Mouse (Mus musculus) myocyte (in vitro differentiated cells): ENCODE measurements around the gene Zfp606. TPM values are rescaled to one million over a fixed set of nuclear protein-coding genes. Genes with fewer than 3 reads are reported as not detected.
A peak's percentile ranks its signal among the peaks of the same experiment; 100 is the strongest.

ENCODE experiments used
- H3K27me3 ChIP-seq: one replicate; pipeline ENCODE4 v1.6.1; 2011; ENCODE audit not compliant: control insufficient read depth, insufficient read depth, insufficient read length
- H3K36me3 ChIP-seq: one replicate; pipeline ENCODE4 v1.6.1; 2011; ENCODE audit not compliant: control insufficient read depth, insufficient read depth
- H3K4me2 ChIP-seq: one replicate; pipeline ENCODE4 v1.6.1; 2011; ENCODE audit warnings: low read depth, control low read depth
- H3K4me3 ChIP-seq: one replicate; pipeline ENCODE4 v1.5.1; 2011; ENCODE audit warnings: mild to moderate bottlenecking, control low read depth, moderate library complexity
- H3K79me2 ChIP-seq: one replicate; pipeline ENCODE4 v1.6.1; 2011; ENCODE audit not compliant: control insufficient read depth, insufficient read depth
- H3ac ChIP-seq: one replicate; pipeline ENCODE4 v1.6.1; 2011; ENCODE audit not compliant: control insufficient read depth, insufficient read length
- CEBPB ChIP-seq: IDR thresholded peaks from 2 replicates; pipeline ENCODE4 v1.6.1; 2011; ENCODE audit warnings: mild to moderate bottlenecking, moderate library complexity; ENCODE audit not compliant: poor library complexity, insufficient read depth, severe bottlenecking
- E2F4 ChIP-seq: IDR thresholded peaks from one replicate; pipeline ENCODE4 v1.6.1; 2011; ENCODE audit warnings: mild to moderate bottlenecking, control low read depth, moderate library complexity; ENCODE audit not compliant: insufficient read depth
- MAX ChIP-seq: IDR thresholded peaks from one replicate; pipeline ENCODE4 v1.6.1; 2011; ENCODE audit warnings: low read depth, mild to moderate bottlenecking, control low read depth
- MYOD1 ChIP-seq, 3 experiments: IDR thresholded peaks; one replicate each; pipeline ENCODE4 v1.6.1; 2011; ENCODE audit warnings: control low read depth in 2 of 3, low read depth in 2 of 3, mild to moderate bottlenecking in 2 of 3, moderate library complexity in 1 of 3; ENCODE audit not compliant: insufficient read length in 2 of 3, control insufficient read depth in 1 of 3
- MYOG ChIP-seq, 3 experiments: IDR thresholded peaks; one replicate each; pipeline ENCODE4 v1.6.1; 2011; ENCODE audit warnings: control low read depth in 2 of 3, low read depth in 2 of 3, mild to moderate bottlenecking in 2 of 3; ENCODE audit not compliant: insufficient read length in 2 of 3, control insufficient read depth in 1 of 3, insufficient read depth in 1 of 3
- POLR2A ChIP-seq: IDR thresholded peaks from one replicate; pipeline ENCODE4 v1.6.1; 2011; ENCODE audit warnings: low read depth, mild to moderate bottlenecking, control low read depth, moderate library complexity; ENCODE audit not compliant: insufficient read length
- POLR2AphosphoS2 ChIP-seq: IDR thresholded peaks from one replicate; pipeline ENCODE4 v1.6.1; 2011; ENCODE audit warnings: low read depth, control low read depth; ENCODE audit not compliant: insufficient read length
- REST ChIP-seq: IDR thresholded peaks from one replicate; pipeline ENCODE4 v1.6.1; 2011; ENCODE audit warnings: mild to moderate bottlenecking, control low read depth, moderate library complexity; ENCODE audit not compliant: insufficient read depth, insufficient read length
- SRF ChIP-seq: IDR thresholded peaks from one replicate; pipeline ENCODE4 v1.6.1; 2011; ENCODE audit warnings: low read depth; ENCODE audit not compliant: control insufficient read depth, insufficient read length
- TCF12 ChIP-seq: IDR thresholded peaks from one replicate; pipeline ENCODE4 v1.6.1; 2011; ENCODE audit warnings: mild to moderate bottlenecking, control low read depth; ENCODE audit not compliant: poor library complexity, insufficient read depth, severe bottlenecking
- TCF3 ChIP-seq: IDR thresholded peaks from one replicate; pipeline ENCODE4 v1.6.1; 2011; ENCODE audit warnings: low read depth, control low read depth; ENCODE audit not compliant: insufficient read length
- USF1 ChIP-seq: IDR thresholded peaks from one replicate; pipeline ENCODE4 v1.6.1; 2011; ENCODE audit warnings: low read depth, mild to moderate bottlenecking, control low read depth, moderate library complexity
- polyA plus RNA-seq: library from polyadenylated mRNA; unstranded; fragments of >200 nt; fragmentation: generic; extraction: Trizol; gene quantifications from one replicate; pipeline ENCODE4 v1.2.1, GENCODE M21; 2012; ENCODE audit warnings: missing spikeins

The Zfp606 gene
- polyA plus RNA-seq: 1.5 TPM

DNA sequence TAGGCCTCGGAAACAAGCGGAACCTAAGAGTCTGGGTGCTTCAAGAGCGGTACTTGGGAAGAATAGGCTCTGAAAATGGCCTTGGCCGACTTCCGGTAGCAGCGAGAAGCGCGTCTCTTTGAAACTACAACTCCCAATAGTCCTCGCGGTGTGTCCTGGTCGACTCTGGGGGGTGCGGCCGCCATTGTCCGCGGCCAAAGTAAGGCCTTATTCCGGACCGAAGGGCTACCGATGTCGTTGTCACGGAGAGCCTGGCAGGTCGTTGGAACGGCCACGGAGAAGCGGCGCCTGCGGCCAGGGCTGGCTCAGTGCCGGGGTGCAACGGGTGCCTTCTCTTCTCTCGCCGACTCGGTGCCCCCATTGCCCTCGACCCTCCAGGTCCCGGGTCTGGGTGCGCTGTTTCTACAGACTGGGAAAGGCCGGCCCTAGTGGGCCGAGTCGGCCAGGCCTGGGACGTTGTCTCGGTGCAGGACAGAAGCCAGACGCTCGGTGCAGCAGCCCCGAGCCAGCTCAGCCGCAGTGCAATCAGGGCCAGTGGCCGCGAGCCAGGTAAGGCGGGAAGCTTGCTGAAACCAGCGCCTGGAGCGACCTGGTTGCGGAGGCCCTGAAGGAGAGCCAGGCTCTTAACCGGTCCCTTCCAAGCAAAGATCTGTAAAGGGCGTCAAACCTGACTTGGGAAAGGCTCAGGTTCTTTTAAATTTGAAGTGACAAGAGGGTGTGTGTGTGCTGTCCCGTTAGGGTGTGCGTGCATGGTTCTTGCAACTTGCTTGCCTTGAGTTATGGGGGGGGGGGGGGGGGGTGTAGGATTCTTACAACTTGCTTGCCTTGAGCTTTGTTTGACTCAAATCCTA, at the start of gene Zfp606:
Zfp606 (plus strand) TSS at position 136 of the 851 bp plus-strand sequence.
- Histone ChIP-seq H3K4me2 (peak within 1 kb of the TSS; percentile 67), H3K4me3 (peak within 1 kb of the TSS; percentile 72), H3K79me2 (peaks cover 14% of the 10 kb centered on the region), H3ac (peak within 1 kb of the TSS; percentile 45), H3K27me3 (no peaks in the 10 kb centered on the region), H3K36me3 (peaks cover 7% of the 10 kb centered on the region)
- TF ChIP-seq POLR2AphosphoS2 (peak; percentile 46), POLR2A (peak; percentile 56), TCF12 (no peak), MYOD1 (IDR thresholded peaks at IDR 0.05; ENCODE audit: control insufficient read depth in 1 of 3, insufficient read length in 2 of 3, low read depth in 2 of 3) (no peak), USF1 (no peak), TCF3 (no peak)

DNA sequence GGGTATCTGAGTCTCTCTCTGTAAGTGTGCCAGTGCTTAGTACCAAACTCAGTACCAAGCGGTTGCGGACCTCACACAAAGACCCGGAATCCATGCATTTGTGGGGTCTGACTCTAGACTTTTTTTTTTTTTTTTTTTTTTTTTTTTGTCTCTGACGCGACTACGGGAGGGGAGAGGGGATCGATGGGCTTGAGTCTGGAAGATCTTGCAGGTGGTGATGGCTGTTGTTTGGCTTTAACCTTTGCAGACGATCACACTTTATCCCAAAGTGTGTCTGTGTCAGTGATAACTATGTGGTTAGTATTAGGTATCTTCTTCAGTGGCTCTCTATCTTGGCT, 885 bp downstream of the Zfp606 start:
- H3K4me2 ChIP-seq: peak overlapping the region; percentile 66
- peak overlapping the region; percentile 72 for H3K4me3 ChIP-seq
- H3K36me3 ChIP-seq: peaks cover 12% of the 10 kb centered on the region
- TF ChIP-seq TCF3: no peak
- TF ChIP-seq USF1: no peak
- no peak for TF ChIP-seq SRF
- TF ChIP-seq CEBPB: no peak
- no peak for TF ChIP-seq E2F4
- TF ChIP-seq POLR2A: no peak
- TF ChIP-seq MAX: no peak
- no peak for TF ChIP-seq TCF12
- TF ChIP-seq MYOG (IDR thresholded peaks at IDR 0.05; ENCODE audit: control insufficient read depth in 1 of 3, insufficient read depth in 1 of 3, insufficient read length in 2 of 3, low read depth in 2 of 3): no peak
- no peak for TF ChIP-seq MYOD1 (IDR thresholded peaks at IDR 0.05; ENCODE audit: control insufficient read depth in 1 of 3, insufficient read length in 2 of 3, low read depth in 2 of 3)
- TF ChIP-seq REST: no peak
- peaks cover 14% of the 10 kb centered on the region for H3K79me2 ChIP-seq
- peak overlapping the region; percentile 45 for H3ac ChIP-seq
- H3K27me3 ChIP-seq: no peaks in the 10 kb centered on the region

DNA sequence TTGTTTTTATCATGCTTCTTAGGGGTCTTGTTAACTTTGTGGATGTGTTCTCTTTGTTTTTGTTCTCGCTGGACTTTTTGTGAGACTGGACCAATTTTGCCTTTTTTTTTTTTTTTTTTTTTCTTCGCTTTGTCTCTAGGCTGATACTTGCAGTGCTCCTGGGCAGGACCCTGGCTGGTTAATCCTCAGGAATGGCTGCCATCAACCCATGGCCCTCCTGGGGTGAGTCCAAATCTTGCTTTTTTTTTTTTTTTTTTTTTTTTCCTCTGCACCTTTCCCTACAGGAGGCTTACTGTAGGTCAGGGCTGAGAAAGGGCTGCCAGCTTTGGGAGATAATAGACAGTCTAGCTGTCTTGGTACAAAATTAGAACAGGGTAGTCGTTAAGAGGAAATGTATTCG, 1.4 kb downstream of the Zfp606 start:
- H3ac ChIP-seq: no peak overlapping the region

DNA sequence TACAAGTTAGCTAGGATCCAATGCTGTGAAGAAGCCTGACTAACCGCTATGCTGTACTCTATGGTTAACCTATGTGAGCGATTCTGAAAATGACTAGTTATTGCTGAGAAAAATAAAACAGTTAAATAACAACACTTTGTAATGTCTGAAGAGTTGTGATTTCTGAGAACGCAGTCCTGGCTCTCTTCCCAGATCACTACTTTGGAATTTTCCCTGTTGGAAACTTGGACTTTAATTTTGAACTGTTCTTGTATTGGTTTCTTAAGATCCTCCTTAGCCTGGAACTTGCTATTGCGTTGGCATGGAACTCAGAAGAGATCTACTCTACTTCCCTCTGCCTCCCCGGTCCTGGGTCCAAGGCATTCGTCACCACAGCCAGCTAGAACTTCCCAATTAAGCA, 5.7 kb downstream of the Zfp606 start:
- no peaks in the 10 kb centered on the region for H3K27me3 ChIP-seq
- TF ChIP-seq REST: no peak
- peaks cover 8% of the 10 kb centered on the region for H3K79me2 ChIP-seq
- no peak overlapping the region for H3K4me3 ChIP-seq
- H3K36me3 ChIP-seq: peaks cover 41% of the 10 kb centered on the region
- no peak overlapping the region for H3K4me2 ChIP-seq
- H3ac ChIP-seq: no peak overlapping the region

More for the DNA sequence above, 1.4 kb downstream of the Zfp606 start:
- H3K79me2 ChIP-seq: peaks cover 14% of the 10 kb centered on the region
- H3K4me2 ChIP-seq: peak overlapping the region; percentile 66
- TF ChIP-seq E2F4: no peak
- no peak for TF ChIP-seq SRF
- no peak for TF ChIP-seq USF1
- TF ChIP-seq TCF12: no peak
- TF ChIP-seq MYOG (IDR thresholded peaks at IDR 0.05; ENCODE audit: control insufficient read depth in 1 of 3, insufficient read depth in 1 of 3, insufficient read length in 2 of 3, low read depth in 2 of 3): no peak
- no peak for TF ChIP-seq POLR2AphosphoS2
- no peak for TF ChIP-seq TCF3
- TF ChIP-seq MAX: no peak
- TF ChIP-seq CEBPB: no peak
- no peak for TF ChIP-seq POLR2A
- TF ChIP-seq REST: no peak
- no peak for TF ChIP-seq MYOD1 (IDR thresholded peaks at IDR 0.05; ENCODE audit: control insufficient read depth in 1 of 3, insufficient read length in 2 of 3, low read depth in 2 of 3)
- H3K27me3 ChIP-seq: no peaks in the 10 kb centered on the region
- H3K4me3 ChIP-seq: peak overlapping the region; percentile 72
- peaks cover 18% of the 10 kb centered on the region for H3K36me3 ChIP-seq

DNA sequence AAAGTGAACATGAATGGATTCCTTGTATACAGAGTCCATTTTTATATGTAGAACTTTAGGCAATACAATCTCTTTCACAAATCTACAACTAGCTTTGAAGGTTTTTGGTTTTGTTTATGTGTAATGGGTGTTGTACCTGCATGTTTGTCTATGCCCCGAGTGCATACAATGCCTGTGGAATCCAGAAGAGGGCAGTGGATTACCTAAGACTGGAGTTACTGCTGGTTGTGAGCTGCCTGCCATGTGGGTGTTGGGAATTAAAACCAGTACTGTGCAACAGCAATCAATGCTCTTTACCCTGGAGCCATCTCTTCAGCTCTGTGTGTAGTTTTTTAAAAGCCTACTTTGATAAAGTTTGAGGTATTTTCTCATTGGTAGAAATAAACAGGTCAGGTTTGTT, 7.9 kb downstream of the Zfp606 start:
- Histone ChIP-seq H3ac (no peak overlapping the region), H3K4me3 (no peak overlapping the region), H3K4me2 (no peak overlapping the region), H3K27me3 (no peaks in the 10 kb centered on the region), H3K79me2 (no peaks in the 10 kb centered on the region), H3K36me3 (peaks cover 62% of the 10 kb centered on the region)
- TF ChIP-seq REST: no peak
- TF ChIP-seq SRF: no peak
- no peak for TF ChIP-seq TCF12
- no peak for TF ChIP-seq MYOD1 (IDR thresholded peaks at IDR 0.05; ENCODE audit: control insufficient read depth in 1 of 3, insufficient read length in 2 of 3, low read depth in 2 of 3)
- TF ChIP-seq USF1: no peak
- no peak for TF ChIP-seq CEBPB
- no peak for TF ChIP-seq POLR2A
- TF ChIP-seq MAX: no peak
- no peak for TF ChIP-seq E2F4
- TF ChIP-seq MYOG (IDR thresholded peaks at IDR 0.05; ENCODE audit: control insufficient read depth in 1 of 3, insufficient read depth in 1 of 3, insufficient read length in 2 of 3, low read depth in 2 of 3): no peak
- TF ChIP-seq POLR2AphosphoS2: no peak
- TF ChIP-seq TCF3: no peak
